Mouse (Mus musculus) monocyte, adult 5-6 weeks (primary cell): ENCODE results near the gene Zfyve21. TPM values are rescaled to one million over a fixed set of nuclear protein-coding genes. Genes with fewer than 3 reads are reported as not detected.

Experiments
- ATAC-seq: fragments of 153-309, 156-312 bp; replicated peaks from 2 replicates; pipeline ENCODE4 v1.8.0; 2017; ENCODE audit warnings: mild to moderate bottlenecking; ENCODE audit not compliant: low TSS enrichment, insufficient number of reproducible peaks, severe bottlenecking, poor library complexity, low FRiP score
- total RNA-seq: library from RNA; stranded (forward); fragments of 200-1000, 200-491, 200-594 nt; gene quantifications from 3 replicates; pipeline ENCODE4 v1.2.3, GENCODE M21; 2017

The Zfyve21 gene
- total RNA-seq, 1 experiment from 2014 or later, result 1.0 TPM

DNA sequence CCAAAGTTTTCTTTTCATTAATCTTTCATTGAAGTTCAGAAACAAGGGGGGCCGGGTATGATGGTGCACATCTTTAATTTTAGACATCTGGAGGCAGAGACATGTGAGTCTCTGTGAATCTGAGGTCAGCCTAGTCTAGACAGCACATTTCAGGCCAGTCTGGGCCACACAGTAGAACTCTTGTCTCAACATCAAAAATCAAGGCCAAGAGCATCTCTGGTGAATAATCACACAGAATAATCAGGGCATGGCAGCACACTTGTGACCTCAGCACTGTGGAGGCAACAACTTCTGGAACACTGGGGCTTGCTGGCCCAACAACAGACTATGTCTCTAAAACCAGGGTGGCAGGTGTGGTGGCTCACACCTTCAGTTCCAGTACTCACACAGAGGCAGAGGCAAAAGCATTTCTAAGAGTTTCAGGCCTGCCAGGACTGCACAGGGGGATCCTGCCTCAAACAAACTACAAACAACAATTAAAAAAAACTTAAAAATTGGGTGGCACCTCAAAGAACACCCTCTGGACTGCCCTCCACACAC is 60.7 kb downstream of the Zfyve21 start:
- no peak for ATAC-seq

DNA sequence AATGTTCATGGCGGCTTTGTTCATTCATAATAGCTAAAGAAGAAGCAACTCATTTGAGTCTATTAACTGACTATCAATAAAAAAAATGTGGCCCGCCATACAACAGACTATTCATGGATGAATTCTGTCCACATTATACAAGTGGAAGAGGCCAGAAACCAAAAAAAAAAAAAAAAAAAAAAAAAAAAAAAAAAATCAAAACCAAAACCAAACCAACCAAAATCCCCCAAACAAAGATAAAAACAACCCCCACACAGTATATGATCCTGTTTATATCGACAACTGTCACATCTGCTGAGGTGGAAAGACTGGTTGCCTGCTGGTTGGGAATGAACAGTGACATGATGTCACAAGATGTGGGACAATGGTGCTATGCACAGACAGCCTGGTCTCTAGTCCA is 61.5 kb downstream of the Zfyve21 start:
- ATAC-seq, result no peak

DNA sequence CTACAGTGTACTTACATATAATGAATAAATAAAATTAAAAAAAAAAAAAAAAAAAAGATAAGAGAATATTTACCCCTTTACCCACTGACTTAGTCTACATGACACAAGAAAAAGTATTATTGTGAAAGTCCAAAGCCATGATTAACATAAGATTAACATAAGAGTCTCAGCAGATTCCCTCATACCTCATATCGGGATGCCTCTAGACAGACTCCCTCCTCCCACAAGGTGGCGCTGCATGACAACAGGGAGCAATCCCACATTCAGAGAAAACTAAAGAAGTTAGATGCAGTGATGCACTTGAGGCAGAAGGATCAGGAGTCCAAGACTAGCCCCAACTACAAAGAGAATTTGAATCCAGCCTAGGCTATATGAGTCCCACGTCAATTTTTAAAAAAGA is 64.2 kb downstream of the Zfyve21 start:
- ATAC-seq, result peak; percentile 87

Other genes with a start within 250 kb of the Zfyve21 start
- gene Mark3, start 239.6 kb upstream of the Zfyve21 start, total RNA-seq, result 92.2 to 123 TPM (median 92.7 TPM) in 3 replicates
- gene Ckb, start 141.8 kb upstream of the Zfyve21 start, total RNA-seq, result 21.5 to 39.0 TPM (median 37.5 TPM) in 3 replicates
- 2.2 to 2.7 TPM (median 2.5 TPM) in 3 replicates for gene Trmt61a, start 136.1 kb upstream of the Zfyve21 start, total RNA-seq
- gene Bag5, start 100.9 kb upstream of the Zfyve21 start, total RNA-seq, result 37.2 to 42.3 TPM (median 41.6 TPM) in 3 replicates
- 27.2 to 45.4 TPM (median 29.7 TPM) in 3 replicates for gene Apopt1, start 100.9 kb upstream of the Zfyve21 start, total RNA-seq
- 142 to 241 TPM (median 173 TPM) in 3 replicates for gene Klc1, start 55.3 kb upstream of the Zfyve21 start, total RNA-seq
- gene Xrcc3, start 297 bp upstream of the Zfyve21 start, total RNA-seq, result 0.11 to 2.1 TPM (median 1.9 TPM) in 3 replicates
- gene Ppp1r13b, start 93.9 kb downstream of the Zfyve21 start, total RNA-seq, result 9.8 to 19.1 TPM (median 12.6 TPM) in 3 replicates
- gene Atp5mpl, start 152.8 kb downstream of the Zfyve21 start, total RNA-seq, result 289 to 531 TPM (median 434 TPM) in 3 replicates
- 0.29 TPM in 1 of 3 replicates, not detected in the others for gene Tdrd9, start 157.4 kb downstream of the Zfyve21 start, total RNA-seq
- gene Rd3l, start 167.1 kb downstream of the Zfyve21 start, total RNA-seq, result not detected in 3 replicates